Comparison of ENCODE assay signal across 19 mouse cellular contexts in genomic region chr1:90751221-90751620, GRCm38 (mm10).
DNase-seq lines count a peak whose midpoint lies in the region; ATAC-seq lines count a peak whose summit lies in the region.
"Had no signal": no experiment of that assay in that cellular context is flagged by ENCODE, and none has a peak within 500 bp of the region (broad histone marks: within the 10 kb centered on the region; RNA-seq: fewer than 3 reads in every experiment).

No protein-coding gene starts in this region.

- no peaks in the 10 kb centered on the region for H3K36me3 ChIP-seq in forebrain, embryonic 12.5 days (replicated peaks)
- H3K36me3 ChIP-seq: heart, embryonic 13.5 days; hindbrain, embryonic 12.5 days; midbrain, embryonic 15.5 days had no signal

- no peaks in the 10 kb centered on the region for H3K9me3 ChIP-seq in forebrain, embryonic 12.5 days
- H3K9me3 ChIP-seq: forebrain, embryonic 13.5 days; heart, embryonic 13.5 days; hindbrain, embryonic 12.5 days; midbrain, embryonic 15.5 days had no signal

- no peak overlapping the region for H3K9ac ChIP-seq in forebrain, embryonic 12.5 days
- H3K9ac ChIP-seq: forebrain, embryonic 13.5 days; heart, embryonic 13.5 days; hindbrain, embryonic 12.5 days; liver, embryonic 14.5 days; midbrain, embryonic 15.5 days had no signal

- DNase-seq in frontal cortex, postnatal 10 days (ENCODE audit: low spot score in 2 of 2), result no peak
- DNase-seq in layer of hippocampus, adult 8-10 months (ENCODE audit: low spot score in 2 of 2), result peak; percentile 23 to 38
- no peak for DNase-seq in layer of hippocampus, postnatal 10 days (ENCODE audit: low spot score in 2 of 2)
- DNase-seq in right cerebral cortex, adult 18-20 months, result peak; percentile 72
- DNase-seq in right cerebral cortex, postnatal 14 days, result no peak
- DNase-seq in right cerebral cortex, postnatal 36 days (ENCODE audit: low spot score in 2 of 2), result peak; percentile 41 to 78
- DNase-seq: adrenal gland, adult 8-10 months; cerebellum, adult 2 months; gastrocnemius, postnatal 14 days; kidney, adult 2 months; kidney, postnatal 25 days; thymus, postnatal 4 days had no signal

- H3K4me3 ChIP-seq in forebrain, embryonic 12.5 days (replicated peaks), result no peak overlapping the region
- H3K4me3 ChIP-seq: forebrain, embryonic 13.5 days; heart, embryonic 13.5 days; hindbrain, embryonic 12.5 days; midbrain, embryonic 15.5 days had no signal

- H3K4me1 ChIP-seq in forebrain, embryonic 12.5 days, result peaks cover 5% of the 10 kb centered on the region; the same call in 1 of the 2 replicates

- no peaks in the 10 kb centered on the region for H3K27me3 ChIP-seq in forebrain, embryonic 12.5 days
- H3K27me3 ChIP-seq: forebrain, embryonic 13.5 days; heart, embryonic 13.5 days; hindbrain, embryonic 12.5 days; midbrain, embryonic 15.5 days had no signal

- no peak overlapping the region for H3K27ac ChIP-seq in forebrain, embryonic 12.5 days
- H3K27ac ChIP-seq: forebrain, embryonic 13.5 days; heart, embryonic 13.5 days; hindbrain, embryonic 12.5 days; liver, embryonic 14.5 days; midbrain, embryonic 15.5 days had no signal

- peak; percentile 69 for ATAC-seq in frontal cortex, adult (ENCODE audit: low TSS enrichment)
- ATAC-seq in forebrain, embryonic 12.5 days (ENCODE audit: low FRiP score), result no peak
- ATAC-seq: forebrain, embryonic 13.5 days; midbrain, embryonic 15.5 days had no signal

- H3K4me2 ChIP-seq in forebrain, embryonic 12.5 days, result no peak overlapping the region
- H3K4me2 ChIP-seq: forebrain, embryonic 13.5 days; heart, embryonic 13.5 days; hindbrain, embryonic 12.5 days; midbrain, embryonic 15.5 days had no signal

- WGBS in forebrain, embryonic 12.5 days, result 85% methylated on average over 4 of the region's 4 CpGs

Comparison
In these comparisons a context has a peak if more than half of its experiments do, and no peak if none do; other contexts are left out.
1. DNase-seq: peak in layer of hippocampus, adult 8-10 months (2 of 2), right cerebral cortex, adult 18-20 months (single experiment) and right cerebral cortex, postnatal 36 days (2 of 2); none in frontal cortex, postnatal 10 days (0 of 2), layer of hippocampus, postnatal 10 days (0 of 2) and right cerebral cortex, postnatal 14 days (single experiment).